Mouse (Mus musculus) gonadal fat pad, adult 2 months (tissue): ENCODE data around the gene Nid2. TPM values are rescaled to one million over a fixed set of nuclear protein-coding genes. Genes with fewer than 3 reads are reported as not detected.

Experiments
- DNase-seq: peaks from one replicate; pipeline ENCODE4 v3.0.0-alpha.2; 2012; ENCODE audit warnings: low read depth
- polyA plus RNA-seq: library from polyadenylated mRNA; depleted of rRNA; stranded (reverse); fragments of >200 nt; gene quantifications from 2 replicates; pipeline ENCODE4 v1.2.3, GENCODE M21; 2012; rRNA removed

Gene Nid2
- polyA plus RNA-seq, result 44.4 and 48.3 TPM in 2 replicates

GRCm38 (mm10) chr14:19751025-19751771 is at the start of gene Nid2:
TSS of gene Nid2 (plus strand) at chr14:19751265.
- DNase-seq, result no peak

DNA sequence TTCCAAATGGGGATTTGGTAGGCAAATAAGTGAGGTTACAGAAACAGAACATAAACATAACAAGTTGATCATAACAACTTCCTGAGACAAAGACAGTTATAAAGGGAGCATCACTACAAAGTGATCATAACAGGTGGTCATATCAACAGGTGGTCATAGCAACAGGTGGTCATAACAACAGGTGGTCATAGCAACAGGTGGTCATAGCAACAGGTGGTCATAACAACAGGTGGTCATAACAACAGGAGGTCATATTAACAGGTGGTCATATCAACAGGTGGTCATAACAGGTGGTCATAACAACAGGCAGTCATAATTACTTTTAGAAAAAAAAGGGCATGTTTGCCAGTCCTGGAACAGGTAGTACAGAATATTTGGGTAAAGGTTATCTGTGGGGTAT is 49.5 kb upstream of the Nid2 start:
- DNase-seq, result no peak

DNA sequence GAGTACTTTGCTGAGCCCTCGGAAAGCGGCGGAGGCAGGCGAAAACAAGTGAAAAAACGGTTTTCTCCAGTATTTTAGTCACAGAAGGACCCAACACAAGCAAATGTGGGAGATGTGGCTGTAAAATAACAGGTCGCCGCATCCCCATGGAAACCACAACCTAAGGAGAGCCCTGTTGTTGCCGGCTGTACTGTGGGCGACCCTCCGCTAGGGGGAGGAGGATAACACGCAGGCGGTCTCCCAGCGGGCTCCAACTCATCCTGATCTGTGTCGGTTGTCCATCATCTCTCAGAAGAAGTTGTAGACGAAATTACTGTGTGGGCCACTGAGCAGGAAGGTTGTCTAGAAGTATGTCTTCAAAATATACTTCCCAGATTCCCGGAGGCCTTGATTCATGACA is 45.4 kb upstream of the Nid2 start:
- no peak for DNase-seq

- DNase-seq, result no peak
These were observed 44.6 kb upstream of the Nid2 start for GRCm38 (mm10) chr14:19706454-19706853.

- no peak for DNase-seq
These were observed 44.1 kb upstream of the Nid2 start for GRCm38 (mm10) chr14:19706997-19707396.

DNA sequence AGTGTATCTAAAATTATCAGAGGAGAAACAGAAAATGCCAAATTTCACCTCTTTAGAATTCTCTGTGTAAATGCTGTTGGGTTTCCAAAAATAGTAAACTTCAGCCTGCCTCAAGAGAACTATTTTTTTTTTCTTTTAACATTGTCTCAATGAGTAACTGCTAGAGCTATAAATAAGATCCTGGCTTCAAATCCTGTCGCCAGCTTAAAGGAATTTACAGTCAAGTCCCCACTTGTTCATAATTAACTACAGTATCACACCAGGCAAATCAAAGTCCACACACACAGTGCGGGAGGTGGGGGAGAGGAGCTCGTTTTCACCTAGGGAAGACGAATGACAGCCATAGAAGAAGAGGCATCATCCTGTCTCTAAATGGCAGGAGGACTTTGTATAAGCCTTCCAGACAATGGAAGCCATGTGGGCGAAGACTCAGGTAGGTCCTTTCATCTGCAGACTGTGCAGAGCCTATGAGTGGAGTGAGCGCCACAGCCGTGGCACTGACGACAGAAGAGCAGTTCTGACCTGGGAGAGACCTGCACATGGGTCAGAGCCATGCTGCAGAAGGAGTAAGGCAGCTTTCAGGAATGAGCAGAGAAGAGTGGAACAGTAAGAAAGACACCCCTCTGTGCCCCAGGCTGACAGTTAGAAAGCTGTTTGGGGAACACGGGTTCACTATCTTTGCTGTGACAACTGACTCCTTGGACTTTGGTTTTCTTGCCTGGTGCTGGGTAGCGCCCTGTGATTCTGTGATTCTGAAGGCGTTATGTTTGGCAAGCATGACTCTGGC is 43.2 kb upstream of the Nid2 start:
- DNase-seq, result no peak

DNA sequence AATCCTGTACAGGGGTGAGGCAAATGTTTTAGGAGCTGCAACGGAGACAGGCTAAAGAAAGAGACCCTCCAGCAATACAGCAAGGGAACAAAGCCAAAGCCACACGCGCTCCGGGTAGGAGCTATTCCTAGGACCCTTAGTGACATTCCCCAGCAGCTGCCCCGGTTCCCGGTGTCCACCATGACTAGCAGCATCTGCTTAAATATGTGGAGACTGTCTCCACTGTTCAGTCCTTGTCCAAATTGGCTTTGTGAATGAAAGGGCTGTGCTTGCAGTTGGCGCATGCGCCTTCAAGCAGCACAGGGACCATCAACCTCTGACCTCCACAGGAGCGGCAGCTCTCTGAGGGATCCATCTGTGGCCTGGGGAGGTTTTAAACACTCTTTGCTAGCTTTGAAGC is 41.9 kb upstream of the Nid2 start:
- no peak for DNase-seq

DNA sequence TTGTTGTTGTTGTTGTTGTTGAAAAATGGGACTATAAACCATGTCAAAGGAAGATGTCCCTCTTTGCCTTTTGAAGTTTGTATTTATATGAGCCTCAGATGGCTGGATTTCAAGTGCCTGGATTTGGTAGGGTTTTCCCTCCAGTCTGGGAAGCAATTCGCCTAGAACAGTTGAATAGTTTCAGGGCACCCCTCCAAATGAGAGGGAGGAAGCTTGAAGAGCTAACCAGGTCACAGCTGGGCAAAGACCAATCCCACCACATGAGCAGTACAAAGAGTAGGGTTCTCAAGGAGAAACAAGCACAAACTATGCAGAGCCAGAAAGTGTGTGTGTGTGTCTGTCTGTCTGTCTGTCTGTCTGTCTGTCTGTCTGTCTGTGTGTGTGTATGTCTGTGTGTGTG is 39.3 kb upstream of the Nid2 start:
- no peak for DNase-seq

GRCm38 (mm10) chr14:19713067-19713466 is 38.0 kb upstream of the Nid2 start:
- no peak for DNase-seq

DNA sequence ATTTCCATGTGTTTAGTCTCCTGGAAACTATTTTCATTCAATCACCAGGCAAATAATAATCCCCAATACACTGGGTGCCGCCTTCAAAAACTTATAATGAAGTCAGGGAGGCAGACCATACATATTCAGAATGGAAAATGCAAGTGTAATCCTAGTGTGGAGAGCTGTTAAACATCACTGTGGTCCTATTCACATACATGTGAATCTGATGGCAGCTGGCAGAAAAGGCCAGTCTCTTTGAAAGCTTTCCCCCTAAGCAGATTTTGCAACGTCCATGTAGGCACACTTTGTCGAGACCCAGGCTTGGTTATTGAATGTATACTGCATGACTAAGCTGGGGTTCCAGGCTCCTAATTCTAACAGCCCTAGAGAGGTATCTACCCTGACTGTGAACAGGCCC is 32.0 kb upstream of the Nid2 start:
- DNase-seq, result no peak

DNA sequence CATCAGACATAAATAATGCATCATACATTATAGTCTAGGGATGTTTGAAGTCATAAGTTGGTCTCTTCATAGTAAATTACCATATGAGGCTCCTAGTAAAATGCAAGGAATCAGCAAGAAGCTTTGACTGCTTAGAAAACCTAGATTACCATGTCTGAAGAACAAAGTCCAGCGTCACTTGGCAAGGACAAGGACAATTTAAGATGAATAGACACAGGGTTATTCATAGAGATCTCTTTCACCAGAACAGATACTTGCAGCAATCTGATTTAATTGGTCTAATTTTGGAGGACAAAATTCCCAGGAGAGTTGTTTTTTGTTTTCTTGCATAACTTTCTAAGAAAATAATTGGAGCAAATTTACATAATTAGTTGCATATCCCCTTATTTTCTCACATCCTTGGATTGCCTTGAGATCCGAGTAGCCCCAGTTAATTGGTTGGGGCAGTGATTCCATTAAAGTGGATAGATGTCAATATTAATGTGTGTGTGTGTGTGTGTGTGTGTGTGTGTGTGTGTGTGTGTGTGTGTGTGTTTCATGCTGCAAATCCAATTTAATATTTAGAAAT is 30.9 kb upstream of the Nid2 start:
- DNase-seq, result no peak

DNA sequence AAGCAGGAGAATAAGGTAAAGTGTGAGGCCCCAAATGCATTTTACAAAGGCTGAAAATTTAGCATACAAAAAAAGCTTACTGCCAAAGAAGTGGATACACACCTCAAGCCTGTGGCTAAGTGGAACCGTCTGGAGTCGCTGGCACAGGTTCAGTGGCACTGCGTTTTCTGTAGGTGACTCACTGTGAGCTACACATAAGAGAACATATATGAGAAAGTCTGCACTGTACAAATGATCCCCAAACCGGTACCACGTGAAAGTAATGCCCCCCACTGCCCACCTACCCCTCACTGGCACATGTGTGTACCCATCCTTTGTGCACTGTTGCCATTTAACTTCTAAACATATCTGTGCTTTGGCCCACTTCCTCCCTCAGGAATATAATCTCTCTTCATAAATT is 22.8 kb upstream of the Nid2 start:
- DNase-seq, result no peak

GRCm38 (mm10) chr14:19728737-19729136 is 22.3 kb upstream of the Nid2 start:
- DNase-seq, result no peak

- DNase-seq, result no peak
These were observed 19.0 kb upstream of the Nid2 start for GRCm38 (mm10) chr14:19732097-19732496.

DNA sequence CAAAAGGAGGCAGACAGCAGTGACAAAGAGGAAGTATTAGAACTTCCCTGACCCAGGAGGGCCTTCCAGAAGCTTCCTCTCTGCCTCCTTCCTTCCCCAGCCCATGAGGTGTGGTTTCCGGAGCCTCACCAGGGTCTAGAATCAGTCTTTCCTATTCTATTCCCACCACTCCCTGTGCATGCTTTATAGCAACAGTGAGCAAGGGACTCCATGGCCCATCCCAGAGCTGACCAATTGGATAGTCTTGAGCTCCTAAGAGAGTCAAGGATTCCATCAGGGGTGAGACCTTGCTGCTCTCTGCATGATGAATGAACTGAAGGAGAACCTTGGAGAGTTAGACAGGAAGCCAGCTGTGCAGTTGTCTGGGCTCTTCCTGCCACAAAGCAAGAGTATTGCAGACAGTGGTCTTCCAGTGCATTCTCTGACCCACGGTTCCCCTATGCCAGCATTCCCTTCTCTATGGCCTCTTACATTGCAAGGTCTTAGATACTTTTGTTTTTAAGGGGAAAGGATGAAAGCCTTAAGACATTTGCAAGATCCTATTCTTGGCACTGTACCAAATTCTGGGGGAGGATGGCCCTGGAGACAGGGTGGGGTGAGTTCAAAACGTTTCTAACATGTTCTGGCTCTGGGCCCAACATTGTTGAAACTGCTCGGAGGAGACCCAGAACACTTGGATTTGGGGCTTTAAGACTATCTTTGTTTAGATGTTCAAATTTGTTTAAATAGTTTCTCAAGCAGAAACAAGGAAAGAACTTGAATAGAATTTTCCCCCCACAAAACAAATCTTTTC is 17.4 kb upstream of the Nid2 start:
- DNase-seq, result no peak

DNA sequence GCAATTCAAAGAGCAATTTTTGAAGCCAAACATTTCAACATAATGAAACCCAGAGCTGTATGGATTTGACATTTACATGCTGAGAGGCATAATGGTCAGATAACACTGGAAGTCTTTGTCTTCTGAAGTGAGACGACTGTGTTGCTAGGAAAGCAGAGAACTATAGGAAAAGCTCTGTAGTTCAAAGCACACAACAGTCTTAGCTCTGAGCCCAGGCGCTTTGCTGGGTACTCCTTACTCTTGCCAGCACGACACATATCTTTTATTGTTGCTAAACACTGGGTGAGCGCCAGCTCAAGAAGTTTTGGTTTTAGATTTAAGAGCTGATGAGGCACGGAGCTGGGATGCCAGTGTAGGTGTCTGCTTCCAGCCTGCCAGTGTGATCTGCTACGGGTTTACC is 15.8 kb upstream of the Nid2 start:
- no peak for DNase-seq

- DNase-seq, result no peak
These were observed 13.5 kb upstream of the Nid2 start for GRCm38 (mm10) chr14:19737568-19737967.

- no peak for DNase-seq
These were observed 12.8 kb upstream of the Nid2 start for GRCm38 (mm10) chr14:19738094-19738843.

- no peak for DNase-seq
These were observed 11.5 kb upstream of the Nid2 start for GRCm38 (mm10) chr14:19739416-19740146.

- DNase-seq, result no peak
These were observed 10.8 kb upstream of the Nid2 start for GRCm38 (mm10) chr14:19740147-19740738.
